Mouse (Mus musculus) limb, embryonic 14.5 days (tissue): Measurements from ENCODE around the gene Asns. TPM values are rescaled to one million over a fixed set of nuclear protein-coding genes. Genes with fewer than 3 reads are reported as not detected.

ENCODE experiments used
- ATAC-seq: fragments of 200-750 bp; cut with Nextera tagmentation; 2 replicates; pipeline ENCODE4 v1.8.0; 2017; ENCODE audit warnings: low read depth, moderate number of reproducible peaks, moderate TSS enrichment; ENCODE audit not compliant: low FRiP score
- DNase-seq: peaks from one replicate; pipeline ENCODE4 v3.0.0-alpha.2; 2015; ENCODE audit warnings: low spot score
- H3K27ac ChIP-seq: fragments of 300-500 bp; sonication (generic); replicated peaks from 2 replicates; pipeline ENCODE4 v1.5.1; 2014; ENCODE audit warnings: low read depth, mild to moderate bottlenecking, low read length, moderate library complexity, mixed read lengths
- H3K27me3 ChIP-seq: fragments of 300-500 bp; sonication (generic); 2 replicates; pipeline ENCODE4 v1.6.1; 2014; ENCODE audit warnings: low read length, mixed read lengths; ENCODE audit not compliant: control insufficient read depth, insufficient read depth
- H3K36me3 ChIP-seq: fragments of 300-500 bp; sonication (generic); 2 replicates; pipeline ENCODE4 v1.6.1; 2014; ENCODE audit warnings: mild to moderate bottlenecking, low read length, moderate library complexity, mixed read lengths; ENCODE audit not compliant: control insufficient read depth, insufficient read depth
- H3K4me1 ChIP-seq: fragments of 300-500 bp; sonication (generic); 2 replicates; pipeline ENCODE4 v1.6.1; 2014; ENCODE audit warnings: antibody characterized with exemption, low read length, mixed read lengths; ENCODE audit not compliant: control insufficient read depth, insufficient read depth
- H3K4me2 ChIP-seq: fragments of 300-500 bp; sonication (generic); replicated peaks from 2 replicates; pipeline ENCODE4 v1.6.1; 2014; ENCODE audit warnings: low read depth, mild to moderate bottlenecking, low read length, moderate library complexity; ENCODE audit not compliant: severe bottlenecking
- H3K4me3 ChIP-seq: fragments of 300-500 bp; sonication (generic); replicated peaks from 2 replicates; pipeline ENCODE4 v1.5.1; 2014; ENCODE audit warnings: low read length
- H3K9ac ChIP-seq: fragments of 300-500 bp; sonication (generic); 2 replicates; pipeline ENCODE4 v1.6.1; 2014; ENCODE audit warnings: mild to moderate bottlenecking, low read depth, low read length, moderate library complexity; ENCODE audit not compliant: severe bottlenecking
- H3K9me3 ChIP-seq: fragments of 300-500 bp; sonication (generic); 2 replicates; pipeline ENCODE4 v1.6.1; 2016; ENCODE audit warnings: low read length; ENCODE audit not compliant: control insufficient read depth
- POLR2A ChIP-seq: fragments of 200-500 bp; IDR thresholded peaks from 2 replicates; pipeline ENCODE4 v1.8.0; 2012; ENCODE audit warnings: inconsistent platforms, mild to moderate bottlenecking, moderate library complexity, borderline replicate concordance; ENCODE audit not compliant: insufficient read depth, insufficient read length; ENCODE audit errors: extremely low read depth
- WGBS: fragments of 180-500 bp; shearing (Covaris S2); extraction: QIAGEN DNeasy Blood & Tissue Kit; methylation state at CpG from one replicate; pipeline ENCODE4 v1.1.7; 2014; 5-methylcytosine and 5-hydroxymethylcytosine counted together
- polyA plus RNA-seq, 2 experiments: library from polyadenylated mRNA; depleted of rRNA in 1 of 2; stranded (reverse) in 1 of 2; unstranded in 1 of 2; fragments of >200 nt; fragmentation: Nextera tagmentation in 1 of 2; extraction: Ambion mirVana in 1 of 2; gene quantifications; 2 replicates each; pipeline versions ENCODE4 v1.2.1 to v1.2.3; 2012 to 2014

Asns gene
- polyA plus RNA-seq (2012; rRNA removed) (25.2 and 28.7 TPM in 2 replicates), polyA plus RNA-seq (2014; fragmentation: Nextera tagmentation; extraction: Ambion mirVana) (53.9 and 56.0 TPM in 2 replicates)

GRCm38 (mm10) chr6:7692884-7693585 is at the start of gene Asns:
TSS of gene Asns (minus strand) at chr6:7693254.
- peak within 1 kb of the TSS; percentile 70 for H3K9ac ChIP-seq
- 0 out of 2 replicates have a peak within 1 kb of the TSS, but pooled peaks have one; percentile 26 for H3K27ac ChIP-seq
- H3K36me3 ChIP-seq: no peaks in the 10 kb centered on the region
- H3K4me3 ChIP-seq: peak within 1 kb of the TSS; percentile 72
- under 1% methylated on average over 50 of the region's 51 CpGs for WGBS
- peak; percentile 68 for DNase-seq
- H3K27me3 ChIP-seq: no peaks in the 10 kb centered on the region
- no peaks in the 10 kb centered on the region for H3K9me3 ChIP-seq
- TF ChIP-seq POLR2A: no peak
- H3K4me1 ChIP-seq: peaks cover 2% of the 10 kb centered on the region; the same call in 1 of the 2 replicates
- peak within 1 kb of the TSS; percentile 92 for H3K4me2 ChIP-seq
- peak; percentile 90 for ATAC-seq

- 0 out of 2 replicates have a peak, but pooled peaks cover 3% of the 10 kb centered on the region for H3K4me1 ChIP-seq
- H3K36me3 ChIP-seq: no peaks in the 10 kb centered on the region
- H3K4me2 ChIP-seq: no peak overlapping the region
- H3K9ac ChIP-seq: no peak overlapping the region
- DNase-seq (no peak), ATAC-seq (no peak)
- H3K9me3 ChIP-seq: no peaks in the 10 kb centered on the region
- no peak overlapping the region for H3K27ac ChIP-seq
- H3K27me3 ChIP-seq: no peaks in the 10 kb centered on the region
- TF ChIP-seq POLR2A: no peak
- 53% methylated on average over 3 of the region's 3 CpGs for WGBS
- H3K4me3 ChIP-seq: no peak overlapping the region
These were observed 48.7 kb upstream of the Asns start for GRCm38 (mm10) chr6:7741721-7742120.

DNA sequence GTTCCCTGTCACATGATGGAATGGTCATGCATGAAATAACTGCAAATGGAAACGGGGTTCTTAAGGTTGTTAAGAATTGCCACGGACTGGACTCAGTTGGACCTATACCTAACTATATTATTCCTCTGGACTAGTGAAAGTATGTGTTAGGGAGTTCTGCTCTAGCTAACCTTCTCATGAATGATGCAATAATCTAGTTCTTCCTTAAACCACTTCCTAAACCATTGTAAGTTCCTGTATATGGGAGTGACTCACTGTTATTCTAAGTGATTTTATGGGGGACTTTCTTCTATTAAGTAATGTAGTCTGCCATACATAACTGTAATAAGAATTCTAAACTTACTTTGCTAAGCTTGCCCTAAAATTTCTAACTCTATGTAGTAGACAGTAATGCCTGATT is 44.8 kb upstream of the Asns start:
- Histone ChIP-seq H3K27me3 (no peaks in the 10 kb centered on the region), H3K4me3 (no peak overlapping the region), H3K9ac (no peak overlapping the region), H3K36me3 (no peaks in the 10 kb centered on the region), H3K9me3 (no peaks in the 10 kb centered on the region), H3K27ac (no peak overlapping the region), H3K4me2 (no peak overlapping the region), H3K4me1 (0 out of 2 replicates have a peak, but pooled peaks cover 6% of the 10 kb centered on the region)
- ATAC-seq (no peak), DNase-seq (no peak)
- TF ChIP-seq POLR2A: no peak
- 90% methylated on average over 2 of the region's 2 CpGs for WGBS

GRCm38 (mm10) chr6:7732754-7733708 is 40.0 kb upstream of the Asns start:
- 0 out of 2 replicates have a peak, but pooled peaks cover 4% of the 10 kb centered on the region for H3K4me1 ChIP-seq
- no peak for TF ChIP-seq POLR2A
- no peaks in the 10 kb centered on the region for H3K9me3 ChIP-seq
- no peak overlapping the region for H3K9ac ChIP-seq
- 30% methylated on average over 12 of the region's 12 CpGs for WGBS
- H3K27ac ChIP-seq: no peak overlapping the region
- no peaks in the 10 kb centered on the region for H3K36me3 ChIP-seq
- no peak overlapping the region for H3K4me2 ChIP-seq
- H3K27me3 ChIP-seq: no peaks in the 10 kb centered on the region
- DNase-seq: peak; percentile 90
- no peak for ATAC-seq
- no peak overlapping the region for H3K4me3 ChIP-seq

GRCm38 (mm10) chr6:7732097-7732496 is 39.0 kb upstream of the Asns start:
- Histone ChIP-seq H3K36me3 (no peaks in the 10 kb centered on the region), H3K4me1 (0 out of 2 replicates have a peak, but pooled peaks cover 4% of the 10 kb centered on the region), H3K27me3 (no peaks in the 10 kb centered on the region), H3K4me3 (no peak overlapping the region), H3K27ac (no peak overlapping the region), H3K9me3 (no peaks in the 10 kb centered on the region), H3K4me2 (no peak overlapping the region), H3K9ac (no peak overlapping the region)
- WGBS: 80% methylated on average over 6 of the region's 6 CpGs
- no peak for DNase-seq
- no peak for ATAC-seq
- TF ChIP-seq POLR2A: no peak
